27 mouse cellular contexts compared by ENCODE assay signal in the genomic region with DNA sequence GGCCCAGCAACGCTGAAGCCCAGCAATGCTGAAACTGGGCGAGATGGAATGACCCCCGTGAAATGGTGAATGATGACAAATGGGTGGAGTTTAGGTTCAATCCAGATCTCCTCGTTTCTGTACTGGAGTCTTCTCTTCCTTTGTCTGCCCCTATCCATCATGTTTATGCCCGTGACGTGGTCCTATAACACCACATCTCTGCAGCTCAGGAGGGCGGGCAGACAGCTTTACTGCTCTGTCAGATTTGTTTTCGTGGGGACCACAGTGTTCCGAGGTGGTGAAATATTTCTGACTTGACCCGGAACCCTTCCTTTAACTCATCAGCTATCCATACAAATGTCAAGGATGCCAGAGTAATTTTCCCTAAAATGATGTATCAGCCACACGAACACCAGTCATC.
DNase-seq lines count a peak whose midpoint lies in the region; ATAC-seq and TF ChIP-seq lines count a peak whose summit lies in the region.
"Had no signal": no experiment of that assay in that cellular context is flagged by ENCODE, and none has a peak within 500 bp of the region (broad histone marks: within the 10 kb centered on the region; RNA-seq: fewer than 3 reads in every experiment).

No protein-coding gene starts in this region.

- H3K36me3 ChIP-seq in hindbrain, embryonic 13.5 days, result no peaks in the 10 kb centered on the region
- no peaks in the 10 kb centered on the region for H3K36me3 ChIP-seq in hindbrain, embryonic 16.5 days (ENCODE audit: control insufficient read depth, insufficient read depth, low read length)
- H3K36me3 ChIP-seq in kidney, embryonic 16.5 days (ENCODE audit: insufficient read depth, low read length), result no peaks in the 10 kb centered on the region
- H3K36me3 ChIP-seq in lung, embryonic 14.5 days (ENCODE audit: insufficient read depth), result no peaks in the 10 kb centered on the region
- H3K36me3 ChIP-seq in neural tube, embryonic 15.5 days, result no peaks in the 10 kb centered on the region
- H3K36me3 ChIP-seq: embryonic facial prominence, embryonic 10.5 days; embryonic facial prominence, embryonic 13.5 days; forebrain, embryonic 12.5 days; forebrain, embryonic 15.5 days; G1E; heart, embryonic 10.5 days; heart, embryonic 13.5 days; hindbrain, embryonic 15.5 days had no signal

- peaks cover 22% of the 10 kb centered on the region for H3K4me1 ChIP-seq in hindbrain, embryonic 13.5 days (replicated peaks)
- peaks cover 5% of the 10 kb centered on the region for H3K4me1 ChIP-seq in hindbrain, embryonic 16.5 days (ENCODE audit: control insufficient read depth, insufficient read depth, low read depth, low read length)
- peaks cover 10% of the 10 kb centered on the region; the same call in 1 of the 2 replicates for H3K4me1 ChIP-seq in kidney, embryonic 16.5 days (ENCODE audit: insufficient read depth, low read length)
- peaks cover 5% of the 10 kb centered on the region; the same call in 1 of the 2 replicates for H3K4me1 ChIP-seq in lung, embryonic 14.5 days (ENCODE audit: insufficient read depth)
- H3K4me1 ChIP-seq in neural tube, embryonic 15.5 days, result peaks cover 23% of the 10 kb centered on the region
- H3K4me1 ChIP-seq: heart, embryonic 10.5 days had no signal

- H3K27ac ChIP-seq in hindbrain, embryonic 13.5 days, result 0 out of 2 replicates have a peak overlapping the region, but pooled peaks have one; percentile 13
- no peak overlapping the region for H3K27ac ChIP-seq in hindbrain, embryonic 16.5 days (ENCODE audit: low read depth, low read length)
- H3K27ac ChIP-seq in kidney, embryonic 16.5 days (ENCODE audit: low read length), result no peak overlapping the region
- H3K27ac ChIP-seq in lung, embryonic 14.5 days (ENCODE audit: low read depth), result no peak overlapping the region
- H3K27ac ChIP-seq in neural tube, embryonic 15.5 days (replicated peaks), result 0 out of 2 replicates have a peak overlapping the region, but pooled peaks have one; percentile 2
- H3K27ac ChIP-seq: embryonic facial prominence, embryonic 10.5 days; embryonic facial prominence, embryonic 13.5 days; forebrain, embryonic 12.5 days; forebrain, embryonic 15.5 days; heart, adult 2 months; heart, embryonic 10.5 days; heart, embryonic 13.5 days; hindbrain, embryonic 15.5 days had no signal

- no peaks in the 10 kb centered on the region for H3K27me3 ChIP-seq in hindbrain, embryonic 13.5 days
- no peaks in the 10 kb centered on the region for H3K27me3 ChIP-seq in hindbrain, embryonic 16.5 days (replicated peaks; ENCODE audit: control insufficient read depth, insufficient read depth, low read length)
- H3K27me3 ChIP-seq in kidney, embryonic 16.5 days (ENCODE audit: insufficient read depth, low read length), result 0 out of 2 replicates have a peak, but pooled peaks cover 10% of the 10 kb centered on the region
- H3K27me3 ChIP-seq in lung, embryonic 14.5 days (ENCODE audit: insufficient read depth, low read length), result no peaks in the 10 kb centered on the region
- H3K27me3 ChIP-seq in neural tube, embryonic 15.5 days (replicated peaks), result no peaks in the 10 kb centered on the region
- H3K27me3 ChIP-seq: CH12.LX; embryonic facial prominence, embryonic 13.5 days; forebrain, embryonic 12.5 days; forebrain, embryonic 15.5 days; hindbrain, embryonic 15.5 days had no signal

- no peak overlapping the region for H3K9ac ChIP-seq in hindbrain, embryonic 13.5 days
- no peak overlapping the region for H3K9ac ChIP-seq in hindbrain, embryonic 16.5 days (ENCODE audit: low read depth, low read length)
- H3K9ac ChIP-seq in kidney, embryonic 16.5 days (replicated peaks; ENCODE audit: low read length), result no peak overlapping the region
- H3K9ac ChIP-seq in lung, embryonic 14.5 days, result no peak overlapping the region
- H3K9ac ChIP-seq in neural tube, embryonic 15.5 days (replicated peaks), result no peak overlapping the region
- H3K9ac ChIP-seq: embryonic facial prominence, embryonic 13.5 days; forebrain, embryonic 12.5 days; forebrain, embryonic 15.5 days; heart, embryonic 13.5 days; hindbrain, embryonic 15.5 days had no signal

- no peak overlapping the region for H3K4me2 ChIP-seq in hindbrain, embryonic 13.5 days
- no peak overlapping the region for H3K4me2 ChIP-seq in hindbrain, embryonic 16.5 days (ENCODE audit: low read length)
- no peak overlapping the region for H3K4me2 ChIP-seq in kidney, embryonic 16.5 days (replicated peaks; ENCODE audit: low read depth, low read length)
- no peak overlapping the region for H3K4me2 ChIP-seq in lung, embryonic 14.5 days
- H3K4me2 ChIP-seq in neural tube, embryonic 15.5 days, result no peak overlapping the region
- H3K4me2 ChIP-seq: embryonic facial prominence, embryonic 13.5 days; forebrain, embryonic 12.5 days; forebrain, embryonic 15.5 days; heart, embryonic 13.5 days; hindbrain, embryonic 15.5 days had no signal

- DNase-seq in kidney, adult 8-10 months, result no peak
- DNase-seq in lung, embryonic 14.5 days, result peak; percentile 7
- no peak for DNase-seq in lung, adult 18-20 months
- DNase-seq: adrenal gland, postnatal 10 days; adrenal gland, postnatal 36 days; B cell, adult 2 months; cerebellum, adult 9-10 months; cerebellum, postnatal 14 days; gastrocnemius, postnatal 25 days; heart, adult 2 months; heart, postnatal 14 days; heart, postnatal 4 days had no signal

- WGBS in hindbrain, embryonic 13.5 days, result 70% methylated on average over 11 of the region's 11 CpGs
- WGBS in hindbrain, embryonic 16.5 days, result 68% methylated on average over 11 of the region's 11 CpGs
- WGBS in kidney, embryonic 16.5 days, result 26% methylated on average over 11 of the region's 11 CpGs
- WGBS in lung, embryonic 14.5 days, result 28% methylated on average over 11 of the region's 11 CpGs
- WGBS in neural tube, embryonic 15.5 days, result 43% methylated on average over 11 of the region's 11 CpGs

- no peak for TF ChIP-seq CTCF in lung, embryonic 14.5 days (IDR thresholded peaks at IDR 0.05; ENCODE audit: low read depth)

- ATAC-seq in hindbrain, embryonic 13.5 days (ENCODE audit: low FRiP score), result no peak
- ATAC-seq in hindbrain, embryonic 16.5 days, result no peak
- ATAC-seq in kidney, embryonic 16.5 days (ENCODE audit: low FRiP score, low TSS enrichment), result peak; percentile 79; the same call in 1 of the 2 replicates
- ATAC-seq in lung, embryonic 14.5 days (ENCODE audit: insufficient read depth), result no peak
- ATAC-seq in neural tube, embryonic 15.5 days (ENCODE audit: low FRiP score), result no peak
- ATAC-seq: forebrain, embryonic 15.5 days; Patski had no signal

- no peaks in the 10 kb centered on the region for H3K9me3 ChIP-seq in hindbrain, embryonic 13.5 days
- H3K9me3 ChIP-seq in hindbrain, embryonic 16.5 days (ENCODE audit: control insufficient read depth, low read length), result no peaks in the 10 kb centered on the region
- H3K9me3 ChIP-seq in kidney, embryonic 16.5 days (ENCODE audit: low read length), result no peaks in the 10 kb centered on the region
- H3K9me3 ChIP-seq in lung, embryonic 14.5 days (ENCODE audit: low read depth, low read length), result no peaks in the 10 kb centered on the region
- no peaks in the 10 kb centered on the region for H3K9me3 ChIP-seq in neural tube, embryonic 15.5 days (replicated peaks)
- H3K9me3 ChIP-seq: embryonic facial prominence, embryonic 10.5 days; embryonic facial prominence, embryonic 13.5 days; forebrain, embryonic 12.5 days; forebrain, embryonic 15.5 days; heart, embryonic 10.5 days; heart, embryonic 13.5 days; hindbrain, embryonic 15.5 days had no signal

- no peak overlapping the region for H3K4me3 ChIP-seq in hindbrain, embryonic 13.5 days
- H3K4me3 ChIP-seq in hindbrain, embryonic 16.5 days (ENCODE audit: low read length), result no peak overlapping the region
- H3K4me3 ChIP-seq in kidney, embryonic 16.5 days (ENCODE audit: low read length), result no peak overlapping the region
- no peak overlapping the region for H3K4me3 ChIP-seq in lung, embryonic 14.5 days (ENCODE audit: low read depth, low read length)
- no peak overlapping the region for H3K4me3 ChIP-seq in neural tube, embryonic 15.5 days (replicated peaks)
- H3K4me3 ChIP-seq: embryonic facial prominence, embryonic 10.5 days; embryonic facial prominence, embryonic 13.5 days; erythroblast, embryonic 14.5 days; forebrain, embryonic 12.5 days; forebrain, embryonic 15.5 days; heart, adult 2 months; heart, embryonic 10.5 days; heart, embryonic 13.5 days; hindbrain, embryonic 15.5 days had no signal

Comparison
In these comparisons a context has a peak if more than half of its experiments do, and no peak if none do; other contexts are left out.
1. H3K27ac ChIP-seq: peak in hindbrain, embryonic 13.5 days (single experiment) and neural tube, embryonic 15.5 days (single experiment); none in hindbrain, embryonic 16.5 days (single experiment), kidney, embryonic 16.5 days (single experiment) and lung, embryonic 14.5 days (single experiment).